Mouse (Mus musculus): ENCODE results near the gene Qrich1.

Gene Qrich1

GRCm38 (mm10) chr9:108516380-108517251 is at the start of gene Qrich1:
Gene Qrich1, plus strand, starts transcription at chr9:108516806.
- DNase-seq (ENCODE audit: low read depth, low spot score), result peak; percentile 98

GRCm38 (mm10) chr9:108469430-108469829 is 47.2 kb upstream of the Qrich1 start:
- DNase-seq (ENCODE audit: low read depth, low spot score), result no peak

- no peak for DNase-seq (ENCODE audit: low read depth, low spot score)
Measured at GRCm38 (mm10) chr9:108469845-108470244, 46.8 kb upstream of the Qrich1 start.

GRCm38 (mm10) chr9:108474528-108474927 is 42.1 kb upstream of the Qrich1 start:
- DNase-seq (ENCODE audit: low read depth, low spot score), result no peak

GRCm38 (mm10) chr9:108478638-108479156 is 37.9 kb upstream of the Qrich1 start:
- DNase-seq (ENCODE audit: low read depth, low spot score), result peak; percentile 75

DNA sequence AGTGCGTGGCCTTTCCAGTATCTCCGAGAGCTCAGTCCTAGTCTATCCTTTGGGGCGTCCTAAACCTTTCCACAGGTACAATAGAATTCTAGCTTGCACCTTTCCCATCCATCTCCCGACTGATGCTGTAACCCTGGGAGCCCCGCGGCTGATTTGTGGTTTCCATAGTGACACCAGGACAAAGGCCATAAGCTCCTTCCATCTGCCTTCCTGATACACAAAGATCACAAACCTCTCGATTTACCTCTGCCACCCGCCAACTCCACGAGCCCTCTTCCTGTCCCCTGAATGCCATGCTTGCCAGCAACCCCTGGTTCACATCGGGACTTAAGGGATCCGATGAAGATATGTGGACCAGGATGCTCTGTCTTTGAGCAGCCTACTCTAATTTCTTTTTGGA is 37.4 kb upstream of the Qrich1 start:
- DNase-seq (ENCODE audit: low read depth, low spot score), result no peak

GRCm38 (mm10) chr9:108479721-108480351 is 36.8 kb upstream of the Qrich1 start, which contains the start of gene Lamb2:
Gene Lamb2, plus strand, starts transcription at chr9:108479736.
- peak; percentile 74 for DNase-seq (ENCODE audit: low read depth, low spot score)

DNA sequence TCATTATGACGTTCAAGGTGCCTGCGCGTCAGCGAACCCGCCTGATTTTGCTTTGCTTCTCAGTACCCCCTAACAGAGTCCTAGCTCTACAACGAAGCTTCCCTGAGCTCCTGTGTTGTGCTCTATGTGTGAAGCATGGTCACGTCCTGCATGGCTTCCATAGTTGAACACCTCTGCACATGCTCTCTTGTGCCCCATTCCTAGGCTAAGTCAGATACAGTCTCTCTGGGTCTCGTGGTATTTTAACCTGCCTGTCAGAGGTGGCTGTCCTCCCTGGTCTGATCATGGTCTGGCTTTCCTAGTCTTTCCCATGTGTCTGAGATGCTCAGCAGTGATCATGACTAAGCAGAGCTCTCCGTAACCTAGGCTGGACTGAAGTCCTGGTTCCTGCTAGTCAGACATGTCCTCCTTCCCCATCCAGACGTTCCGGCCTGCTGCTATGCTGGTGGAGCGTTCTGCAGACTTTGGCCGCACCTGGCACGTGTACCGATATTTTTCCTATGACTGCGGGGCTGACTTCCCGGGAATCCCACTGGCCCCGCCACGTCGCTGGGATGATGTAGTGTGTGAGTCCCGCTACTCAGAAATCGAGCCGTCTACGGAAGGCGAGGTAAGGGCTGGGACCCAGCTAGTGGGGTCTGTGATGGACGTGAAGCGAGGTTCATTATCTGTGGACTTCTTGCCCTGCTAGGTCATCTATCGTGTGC is 35.6 kb upstream of the Qrich1 start:
- no peak for DNase-seq (ENCODE audit: low read depth, low spot score)

DNA sequence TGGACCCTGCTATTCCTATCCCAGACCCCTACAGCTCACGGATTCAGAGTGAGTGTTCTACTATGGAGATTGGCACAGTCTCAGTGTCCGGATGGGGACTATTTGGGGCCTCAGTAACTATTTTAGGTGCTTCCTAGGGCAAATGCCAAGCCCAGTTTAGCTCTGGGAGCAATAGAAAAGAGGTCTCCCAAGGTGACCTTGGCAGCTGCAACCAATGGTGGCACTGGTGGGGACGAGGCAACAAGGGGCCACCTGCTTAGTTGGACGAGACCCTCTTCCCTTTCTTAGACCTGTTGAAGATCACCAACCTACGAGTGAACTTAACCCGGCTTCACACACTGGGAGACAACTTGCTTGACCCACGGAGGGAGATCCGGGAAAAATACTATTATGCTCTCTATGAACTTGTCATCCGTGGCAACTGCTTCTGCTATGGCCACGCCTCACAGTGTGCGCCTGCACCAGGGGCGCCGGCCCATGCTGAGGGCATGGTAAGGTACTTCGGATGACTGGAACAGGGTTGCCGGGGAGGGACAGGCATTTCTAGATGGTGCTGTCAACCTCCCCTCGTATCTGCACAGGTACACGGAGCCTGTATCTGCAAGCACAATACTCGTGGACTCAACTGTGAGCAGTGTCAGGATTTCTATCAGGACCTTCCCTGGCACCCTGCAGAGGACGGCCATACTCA is 34.9 kb upstream of the Qrich1 start:
- DNase-seq (ENCODE audit: low read depth, low spot score), result no peak

DNA sequence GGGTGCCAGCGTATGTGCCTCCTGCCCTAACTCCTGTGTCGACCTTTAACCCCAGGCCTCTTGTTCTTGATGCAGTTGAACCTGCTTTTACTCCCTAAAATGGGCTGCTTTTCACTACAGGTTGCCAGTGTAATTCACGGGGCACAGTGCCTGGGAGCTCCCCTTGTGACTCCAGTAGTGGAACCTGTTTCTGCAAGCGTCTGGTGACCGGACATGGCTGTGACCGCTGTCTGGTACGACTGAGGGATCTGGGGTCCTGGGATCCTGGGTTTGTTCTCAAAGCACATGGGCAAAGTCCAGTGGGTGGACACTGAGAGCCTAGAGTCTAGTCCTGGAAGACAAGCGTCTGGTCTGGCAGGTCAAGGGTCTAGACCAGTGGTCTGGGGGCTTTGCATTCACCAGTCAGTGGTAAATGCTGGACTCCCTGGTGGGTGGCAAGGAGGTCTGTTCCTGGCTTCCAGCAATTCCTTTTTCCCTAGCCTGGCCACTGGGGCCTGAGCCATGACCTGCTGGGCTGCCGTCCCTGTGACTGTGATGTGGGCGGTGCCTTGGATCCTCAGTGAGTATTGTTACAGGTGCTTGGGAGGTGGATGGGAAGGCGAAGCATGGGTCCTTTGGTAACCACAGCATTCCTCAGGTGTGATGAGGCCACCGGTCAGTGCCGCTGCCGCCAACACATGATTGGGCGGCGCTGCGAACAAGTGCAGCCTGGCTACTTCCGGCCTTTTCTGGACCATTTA is 33.4 kb upstream of the Qrich1 start:
- DNase-seq (ENCODE audit: low read depth, low spot score), result no peak

GRCm38 (mm10) chr9:108484021-108484420 is 32.6 kb upstream of the Qrich1 start:
- no peak for DNase-seq (ENCODE audit: low read depth, low spot score)

GRCm38 (mm10) chr9:108485301-108485875 is 31.2 kb upstream of the Qrich1 start:
- no peak for DNase-seq (ENCODE audit: low read depth, low spot score)

DNA sequence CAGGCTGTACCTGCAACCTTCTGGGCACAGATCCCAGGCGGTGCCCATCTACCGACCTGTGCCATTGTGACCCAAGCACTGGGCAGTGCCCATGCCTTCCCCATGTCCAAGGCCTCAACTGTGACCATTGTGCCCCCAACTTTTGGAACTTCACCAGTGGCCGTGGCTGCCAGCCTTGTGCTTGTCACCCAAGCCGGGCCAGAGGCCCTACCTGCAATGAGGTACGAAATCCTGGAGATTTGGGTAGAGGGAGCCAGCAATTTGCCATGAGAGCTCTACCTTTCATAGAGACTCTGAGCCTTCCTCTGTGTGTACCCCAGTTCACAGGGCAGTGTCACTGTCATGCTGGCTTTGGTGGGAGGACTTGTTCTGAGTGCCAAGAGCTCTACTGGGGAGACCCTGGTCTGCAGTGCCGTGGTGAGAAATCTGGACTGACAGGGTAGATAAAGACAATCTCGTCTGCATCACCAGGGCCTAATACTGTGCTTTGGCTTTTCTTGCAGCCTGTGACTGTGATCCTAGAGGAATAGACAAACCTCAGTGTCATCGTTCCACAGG is 29.6 kb upstream of the Qrich1 start:
- DNase-seq (ENCODE audit: low read depth, low spot score), result no peak

GRCm38 (mm10) chr9:108488403-108488802 is 28.2 kb upstream of the Qrich1 start:
- DNase-seq (ENCODE audit: low read depth, low spot score), result no peak

GRCm38 (mm10) chr9:108489215-108489614 is 27.4 kb upstream of the Qrich1 start:
- no peak for DNase-seq (ENCODE audit: low read depth, low spot score)

DNA sequence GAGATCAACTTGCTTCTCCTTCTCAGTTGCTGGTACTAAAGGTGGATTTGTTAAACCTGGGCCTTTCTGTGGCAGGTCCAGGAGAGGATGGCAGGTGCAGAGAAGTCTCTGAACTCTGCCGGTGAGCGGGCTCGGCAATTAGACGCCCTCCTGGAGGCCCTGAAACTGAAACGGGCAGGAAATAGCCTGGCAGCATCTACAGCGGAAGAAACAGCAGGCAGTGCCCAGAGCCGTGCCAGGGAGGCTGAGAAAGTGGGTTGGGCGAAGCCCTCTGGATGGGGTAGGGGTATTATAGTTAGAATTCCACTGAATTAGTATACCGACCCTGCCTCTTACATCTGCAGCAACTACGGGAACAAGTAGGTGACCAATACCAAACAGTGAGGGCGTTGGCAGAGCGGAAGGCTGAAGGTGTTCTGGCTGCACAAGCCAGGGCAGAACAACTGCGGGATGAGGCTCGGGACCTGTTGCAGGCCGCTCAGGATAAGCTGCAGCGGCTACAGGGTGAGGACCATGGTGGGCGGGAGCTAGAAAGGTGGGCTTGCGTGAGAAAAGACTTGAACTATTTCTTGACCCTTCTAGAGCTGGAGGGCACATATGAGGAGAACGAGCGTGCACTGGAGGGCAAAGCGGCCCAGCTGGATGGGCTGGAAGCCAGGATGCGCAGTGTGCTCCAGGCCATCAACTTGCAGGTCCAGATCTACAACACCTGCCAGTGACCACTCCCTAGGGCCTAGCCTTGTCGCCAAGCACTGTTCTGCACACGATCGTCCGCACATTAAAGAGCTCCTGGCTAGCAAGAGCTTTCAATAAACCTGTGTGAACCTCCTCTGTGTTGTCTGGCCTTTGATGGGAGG is 26.7 kb upstream of the Qrich1 start:
- no peak for DNase-seq (ENCODE audit: low read depth, low spot score)

GRCm38 (mm10) chr9:108490559-108491285 is 25.9 kb upstream of the Qrich1 start, which contains the start of gene Usp19:
Gene Usp19, plus strand, starts transcription at chr9:108490602.
- peak; percentile 91 for DNase-seq (ENCODE audit: low read depth, low spot score)

DNA sequence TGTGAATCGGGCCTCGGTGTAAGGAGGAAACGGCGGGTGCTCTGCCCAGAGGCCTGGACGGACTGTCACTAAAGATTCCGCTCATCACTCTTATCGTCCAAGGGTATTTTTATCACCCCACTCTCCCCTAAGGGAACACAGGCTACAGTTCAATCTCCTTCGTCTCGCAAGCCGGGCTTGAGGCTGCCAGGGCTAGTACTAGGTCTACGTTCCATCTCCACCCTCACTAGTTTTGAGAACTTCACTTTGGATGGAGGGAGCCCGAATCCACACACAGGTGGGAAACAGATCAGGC is 25.4 kb upstream of the Qrich1 start:
- no peak for DNase-seq (ENCODE audit: low read depth, low spot score)

Measured in embryo, embryonic 11.5 days (tissue).